Mouse (Mus musculus) limb, embryonic 14.5 days (tissue): ENCODE data around the gene Ywhag. TPM values are rescaled to one million over a fixed set of nuclear protein-coding genes. Genes with fewer than 3 reads are reported as not detected.

Experiments
- ATAC-seq: fragments of 200-750 bp; cut with Nextera tagmentation; 2 replicates; pipeline ENCODE4 v1.8.0; 2017; ENCODE audit warnings: low read depth, moderate number of reproducible peaks, moderate TSS enrichment; ENCODE audit not compliant: low FRiP score
- DNase-seq: peaks from one replicate; pipeline ENCODE4 v3.0.0-alpha.2; 2015; ENCODE audit warnings: low spot score
- H3K27ac ChIP-seq: fragments of 300-500 bp; sonication (generic); replicated peaks from 2 replicates; pipeline ENCODE4 v1.5.1; 2014; ENCODE audit warnings: low read depth, mild to moderate bottlenecking, low read length, moderate library complexity, mixed read lengths
- H3K27me3 ChIP-seq: fragments of 300-500 bp; sonication (generic); 2 replicates; pipeline ENCODE4 v1.6.1; 2014; ENCODE audit warnings: low read length, mixed read lengths; ENCODE audit not compliant: control insufficient read depth, insufficient read depth
- H3K36me3 ChIP-seq: fragments of 300-500 bp; sonication (generic); 2 replicates; pipeline ENCODE4 v1.6.1; 2014; ENCODE audit warnings: mild to moderate bottlenecking, low read length, moderate library complexity, mixed read lengths; ENCODE audit not compliant: control insufficient read depth, insufficient read depth
- H3K4me1 ChIP-seq: fragments of 300-500 bp; sonication (generic); 2 replicates; pipeline ENCODE4 v1.6.1; 2014; ENCODE audit warnings: antibody characterized with exemption, low read length, mixed read lengths; ENCODE audit not compliant: control insufficient read depth, insufficient read depth
- H3K4me2 ChIP-seq: fragments of 300-500 bp; sonication (generic); replicated peaks from 2 replicates; pipeline ENCODE4 v1.6.1; 2014; ENCODE audit warnings: low read depth, mild to moderate bottlenecking, low read length, moderate library complexity; ENCODE audit not compliant: severe bottlenecking
- H3K4me3 ChIP-seq: fragments of 300-500 bp; sonication (generic); replicated peaks from 2 replicates; pipeline ENCODE4 v1.5.1; 2014; ENCODE audit warnings: low read length
- H3K9ac ChIP-seq: fragments of 300-500 bp; sonication (generic); 2 replicates; pipeline ENCODE4 v1.6.1; 2014; ENCODE audit warnings: mild to moderate bottlenecking, low read depth, low read length, moderate library complexity; ENCODE audit not compliant: severe bottlenecking
- H3K9me3 ChIP-seq: fragments of 300-500 bp; sonication (generic); 2 replicates; pipeline ENCODE4 v1.6.1; 2016; ENCODE audit warnings: low read length; ENCODE audit not compliant: control insufficient read depth
- POLR2A ChIP-seq: fragments of 200-500 bp; IDR thresholded peaks from 2 replicates; pipeline ENCODE4 v1.8.0; 2012; ENCODE audit warnings: inconsistent platforms, mild to moderate bottlenecking, moderate library complexity, borderline replicate concordance; ENCODE audit not compliant: insufficient read depth, insufficient read length; ENCODE audit errors: extremely low read depth
- WGBS: fragments of 180-500 bp; shearing (Covaris S2); extraction: QIAGEN DNeasy Blood & Tissue Kit; methylation state at CpG from one replicate; pipeline ENCODE4 v1.1.7; 2014; 5-methylcytosine and 5-hydroxymethylcytosine counted together
- polyA plus RNA-seq, 2 experiments: library from polyadenylated mRNA; depleted of rRNA in 1 of 2; stranded (reverse) in 1 of 2; unstranded in 1 of 2; fragments of >200 nt; fragmentation: Nextera tagmentation in 1 of 2; extraction: Ambion mirVana in 1 of 2; gene quantifications; 2 replicates each; pipeline versions ENCODE4 v1.2.1 to v1.2.3; 2012 to 2014

The Ywhag gene
- polyA plus RNA-seq, 2 experiments, result 72.9 to 83.6 TPM

- Histone ChIP-seq H3K4me2 (no peak overlapping the region), H3K9ac (no peak overlapping the region), H3K36me3 (no peaks in the 10 kb centered on the region), H3K9me3 (no peaks in the 10 kb centered on the region), H3K27me3 (no peaks in the 10 kb centered on the region), H3K4me1 (no peaks in the 10 kb centered on the region), H3K27ac (no peak overlapping the region), H3K4me3 (no peak overlapping the region)
- DNase-seq (peak; percentile 59), ATAC-seq (no peak)
- 16% methylated on average over 3 of the region's 3 CpGs for WGBS
- no peak for TF ChIP-seq POLR2A
Measured at GRCm38 (mm10) chr5:135898028-135898427, 36.4 kb downstream of the Ywhag start.

GRCm38 (mm10) chr5:135894958-135895357, 39.5 kb downstream of the Ywhag start:
- 88% methylated on average over 6 of the region's 6 CpGs for WGBS
- DNase-seq, result no peak
- Histone ChIP-seq H3K4me2 (no peak overlapping the region), H3K4me3 (no peak overlapping the region), H3K4me1 (no peaks in the 10 kb centered on the region; the same call in 1 of the 2 replicates), H3K9me3 (no peaks in the 10 kb centered on the region), H3K27me3 (peaks cover 7% of the 10 kb centered on the region; the same call in 1 of the 2 replicates), H3K36me3 (no peaks in the 10 kb centered on the region), H3K9ac (no peak overlapping the region), H3K27ac (no peak overlapping the region)
- ATAC-seq, result no peak
- no peak for TF ChIP-seq POLR2A

GRCm38 (mm10) chr5:135892589-135893351, 41.6 kb downstream of the Ywhag start:
- DNase-seq, result no peak
- no peak overlapping the region; the same call in 1 of the 2 replicates for H3K27ac ChIP-seq
- H3K4me3 ChIP-seq, result no peak overlapping the region
- H3K4me2 ChIP-seq, result no peak overlapping the region
- H3K9ac ChIP-seq, result no peak overlapping the region; the same call in 1 of the 2 replicates
- H3K27me3 ChIP-seq, result peaks cover 22% of the 10 kb centered on the region; the same call in 1 of the 2 replicates
- peaks cover 7% of the 10 kb centered on the region; the same call in 1 of the 2 replicates for H3K4me1 ChIP-seq
- no peak for ATAC-seq
- TF ChIP-seq POLR2A, result no peak
- no peaks in the 10 kb centered on the region for H3K36me3 ChIP-seq
- whole genome bisulfite sequencing, result 42% methylated on average over 9 of the region's 9 CpGs
- H3K9me3 ChIP-seq, result no peaks in the 10 kb centered on the region

GRCm38 (mm10) chr5:135890920-135891319, 43.5 kb downstream of the Ywhag start:
- peaks cover 28% of the 10 kb centered on the region; the same call in 1 of the 2 replicates for H3K27me3 ChIP-seq
- ATAC-seq (no peak), DNase-seq (no peak)
- no peak overlapping the region for H3K4me2 ChIP-seq
- H3K4me3 ChIP-seq, result no peak overlapping the region
- TF ChIP-seq POLR2A, result no peak
- no peak overlapping the region for H3K27ac ChIP-seq
- no peaks in the 10 kb centered on the region for H3K36me3 ChIP-seq
- no peaks in the 10 kb centered on the region for H3K9me3 ChIP-seq
- WGBS, result 63% methylated on average over 3 of the region's 3 CpGs
- no peak overlapping the region for H3K9ac ChIP-seq
- peaks cover 11% of the 10 kb centered on the region; the same call in 1 of the 2 replicates for H3K4me1 ChIP-seq

- 41% methylated on average over 4 of the region's 4 CpGs for WGBS
- no peak for TF ChIP-seq POLR2A
- H3K27me3 ChIP-seq, result peaks cover 28% of the 10 kb centered on the region; the same call in 1 of the 2 replicates
Measured at GRCm38 (mm10) chr5:135890323-135890722, 44.1 kb downstream of the Ywhag start.

More at GRCm38 (mm10) chr5:135890323-135890722, 44.1 kb downstream of the Ywhag start:
- DNase-seq (no peak), ATAC-seq (no peak)
- Histone ChIP-seq H3K4me1 (peaks cover 11% of the 10 kb centered on the region; the same call in 1 of the 2 replicates), H3K4me2 (no peak overlapping the region), H3K27ac (no peak overlapping the region), H3K9me3 (no peaks in the 10 kb centered on the region), H3K4me3 (no peak overlapping the region), H3K9ac (no peak overlapping the region), H3K36me3 (no peaks in the 10 kb centered on the region)
